Mouse (Mus musculus) T-helper 1 cell (primary cell): ENCODE results near the gene 4931409K22Rik.
"Not testable (repeated sequence)": the region's sequence is repeated elsewhere in the genome, so short reads cannot be mapped to it uniquely, and the experiment has no call there.

Experiments used
- in situ Hi-C: fragments of 300-600 bp; cut with MboI, MseI; formaldehyde crosslinking; loops from one replicate; pipeline ENCODE4 v1.15.1; 2025; ENCODE audit warnings: high pct_unique_total_duplicates

The 4931409K22Rik gene

DNA sequence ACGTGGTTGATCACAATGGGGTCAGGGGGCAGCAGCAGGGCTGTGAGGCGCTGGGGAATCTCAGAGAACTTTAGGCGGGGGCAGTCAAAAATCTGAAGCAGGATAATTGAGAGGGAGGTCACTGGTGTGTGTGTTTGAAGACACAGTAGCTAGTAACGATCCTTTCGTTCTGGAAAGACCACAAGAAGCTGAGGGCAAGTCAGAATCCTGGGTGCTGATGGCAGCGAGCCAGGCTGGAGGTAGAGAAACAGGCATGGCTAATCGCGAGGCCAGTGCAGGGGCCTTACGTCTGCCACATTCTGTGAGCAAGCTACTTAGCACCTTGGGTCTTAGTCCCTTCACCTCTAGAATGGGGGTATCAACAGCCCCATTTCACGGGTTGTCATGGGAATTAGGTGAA lies 37.3 kb upstream of the 4931409K22Rik start:
- in situ Hi-C loops = no loop called here

GRCm38 (mm10) chr5:24593230-24593629 lies 36.6 kb upstream of the 4931409K22Rik start:
- in situ Hi-C loops = no loop called here

GRCm38 (mm10) chr5:24592471-24593160 lies 36.0 kb upstream of the 4931409K22Rik start:
- in situ Hi-C loops = no loop called here

GRCm38 (mm10) chr5:24591796-24592470 lies 35.3 kb upstream of the 4931409K22Rik start:
- in situ Hi-C loops = no loop called here

- in situ Hi-C loops = no loop called here
These were observed 34.7 kb upstream of the 4931409K22Rik start for GRCm38 (mm10) chr5:24591268-24591721.

DNA sequence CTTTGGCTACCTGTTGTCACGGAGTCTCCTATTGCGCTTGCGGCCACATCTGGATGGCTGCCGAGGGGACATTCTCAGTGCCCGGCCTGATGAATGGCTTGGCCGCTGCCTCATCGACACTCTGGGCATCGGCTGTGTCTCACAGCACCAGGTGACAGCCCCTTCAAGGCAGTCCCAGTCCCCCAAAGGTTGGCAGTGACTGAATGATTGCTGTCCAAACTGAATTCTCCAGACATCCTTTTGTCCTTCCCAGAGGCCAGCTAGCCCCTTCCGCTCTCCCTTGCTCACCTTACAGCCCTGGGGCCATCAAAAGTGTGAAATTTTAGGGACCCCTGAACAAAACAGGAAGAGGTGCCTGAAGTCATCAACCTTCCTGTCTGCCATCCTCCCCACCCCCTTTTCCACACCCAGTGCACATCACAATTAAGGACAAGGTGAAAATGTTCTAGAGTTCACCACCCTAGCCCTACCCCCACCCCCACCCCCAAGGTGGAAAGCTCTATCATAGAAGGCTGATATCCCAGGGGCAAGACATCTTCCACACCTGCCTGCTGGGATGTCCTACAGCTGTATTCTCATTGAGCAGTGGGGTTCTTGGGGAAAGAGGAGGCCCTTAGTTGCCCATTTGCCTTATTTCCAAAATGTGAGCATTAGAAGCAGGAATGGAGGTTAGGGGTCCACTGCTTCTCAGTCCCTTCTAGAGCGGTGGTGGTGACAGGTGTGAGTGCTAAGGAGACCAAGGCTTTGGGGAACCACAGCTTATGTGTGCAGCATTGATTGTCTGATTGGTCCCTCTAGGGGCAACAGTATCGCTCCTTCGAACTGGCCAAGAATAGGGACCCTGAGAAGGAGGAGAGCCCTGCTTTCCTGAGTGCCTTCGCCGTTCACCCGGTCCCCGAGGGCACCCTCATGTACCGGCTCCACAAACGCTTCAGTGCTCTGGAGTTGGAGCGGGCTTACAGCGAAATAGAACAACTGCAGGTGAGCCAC lies 33.2 kb upstream of the 4931409K22Rik start:
- in situ Hi-C loops = no loop called here

- in situ Hi-C loops = no loop called here
These were observed 30.6 kb upstream of the 4931409K22Rik start for GRCm38 (mm10) chr5:24587200-24587577.

DNA sequence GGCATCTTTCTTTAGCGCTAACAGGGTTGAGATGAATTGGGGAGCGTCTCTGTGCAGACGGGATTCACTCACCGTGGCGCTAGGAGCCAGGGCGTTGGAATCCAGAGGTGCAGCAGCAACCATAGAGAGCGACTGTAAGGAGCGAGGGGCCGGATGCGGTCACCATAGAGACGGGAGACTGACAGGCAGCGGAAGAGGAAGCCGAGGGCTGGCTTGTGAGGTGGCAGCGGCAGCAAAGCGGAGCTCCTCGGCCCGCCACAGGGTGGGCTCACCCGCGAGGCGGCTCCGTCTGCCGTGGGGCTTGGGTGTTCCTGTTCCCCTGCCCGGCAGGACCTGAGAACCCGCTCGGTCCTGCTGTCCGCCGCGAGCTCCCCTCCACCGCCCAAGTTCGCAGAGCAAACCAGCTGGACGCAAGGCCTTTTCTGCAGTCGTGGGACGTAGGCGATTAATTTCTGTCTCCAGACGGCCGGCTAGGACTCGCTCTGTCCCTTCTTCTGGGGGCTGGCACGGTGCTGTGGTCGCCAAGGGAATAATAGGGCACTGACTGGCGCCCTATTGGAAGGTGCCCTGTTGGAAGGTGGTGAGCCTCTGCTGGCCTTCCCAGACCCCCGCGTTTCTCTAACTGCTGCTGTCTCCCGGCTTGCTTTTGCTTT lies 30.1 kb upstream of the 4931409K22Rik start, which contains the start of gene Chpf2:
Gene Chpf2 (plus strand): TSS at position 195 of the 653 bp plus-strand sequence.
- in situ Hi-C loops = no loop called here

DNA sequence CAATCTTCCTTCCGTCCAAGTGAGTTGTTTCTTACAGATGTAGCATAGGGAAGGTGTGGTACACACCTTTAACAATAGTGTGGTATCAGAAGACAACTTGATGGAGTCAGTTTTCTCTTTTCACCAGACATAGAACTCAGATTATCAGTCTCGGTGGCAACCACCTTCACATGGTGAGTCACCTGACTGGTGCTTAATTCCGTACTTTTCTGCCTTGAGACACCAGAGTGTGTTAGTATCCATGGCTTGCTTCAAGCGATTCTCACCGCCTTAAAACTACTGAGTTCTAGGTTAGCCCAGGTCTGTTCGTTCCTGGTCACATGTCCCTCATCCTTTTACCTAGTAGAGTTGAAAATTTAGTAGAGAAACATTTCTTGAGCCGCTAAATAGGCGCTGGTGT lies 29.5 kb upstream of the 4931409K22Rik start:
- in situ Hi-C loops = no loop called here

DNA sequence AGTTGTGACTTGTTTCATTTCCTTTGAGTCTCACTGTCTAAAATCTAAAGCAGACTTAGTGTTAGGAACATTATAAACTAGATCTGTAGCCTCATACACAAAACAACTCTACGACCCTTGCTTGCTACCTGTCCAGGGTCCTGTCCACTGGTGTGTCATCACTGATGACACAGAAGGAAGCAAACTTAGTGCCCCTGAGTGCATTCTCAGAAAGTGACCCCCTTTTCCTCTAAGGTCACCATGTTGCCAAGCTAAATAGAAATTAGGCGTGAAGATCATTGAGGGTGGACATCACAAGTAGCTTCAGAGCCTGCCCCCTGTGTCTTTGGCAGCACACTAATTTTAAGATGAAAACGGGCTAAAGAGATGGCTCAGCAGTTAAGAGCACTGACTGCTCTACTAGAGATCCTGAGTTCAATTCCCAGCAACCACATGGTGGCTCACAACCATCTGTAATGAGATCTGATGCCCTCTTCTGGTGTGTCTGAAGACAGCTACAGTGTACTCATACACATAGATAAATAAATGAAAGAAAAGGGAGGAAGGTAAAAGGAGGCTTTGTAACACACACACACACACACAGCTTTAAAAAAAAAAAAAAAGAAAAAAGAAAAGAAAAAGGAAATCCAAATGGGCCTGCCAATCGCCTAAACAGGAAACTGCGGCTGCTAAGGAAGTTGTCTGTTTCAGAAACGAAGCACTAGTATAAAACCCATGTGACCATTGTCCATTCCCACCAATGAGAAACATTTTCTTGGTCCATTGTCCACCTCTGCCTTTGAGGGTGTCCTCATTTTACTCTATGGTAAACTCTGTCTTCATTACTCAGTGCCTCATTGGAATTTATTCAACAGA lies 21.7 kb upstream of the 4931409K22Rik start:
- in situ Hi-C loops = no loop called here

GRCm38 (mm10) chr5:24577183-24577929 lies 20.7 kb upstream of the 4931409K22Rik start, which contains the start of gene Abcf2:
TSS of gene Abcf2 (minus strand) at chr5:24577467.
- in situ Hi-C loops = no loop called here

DNA sequence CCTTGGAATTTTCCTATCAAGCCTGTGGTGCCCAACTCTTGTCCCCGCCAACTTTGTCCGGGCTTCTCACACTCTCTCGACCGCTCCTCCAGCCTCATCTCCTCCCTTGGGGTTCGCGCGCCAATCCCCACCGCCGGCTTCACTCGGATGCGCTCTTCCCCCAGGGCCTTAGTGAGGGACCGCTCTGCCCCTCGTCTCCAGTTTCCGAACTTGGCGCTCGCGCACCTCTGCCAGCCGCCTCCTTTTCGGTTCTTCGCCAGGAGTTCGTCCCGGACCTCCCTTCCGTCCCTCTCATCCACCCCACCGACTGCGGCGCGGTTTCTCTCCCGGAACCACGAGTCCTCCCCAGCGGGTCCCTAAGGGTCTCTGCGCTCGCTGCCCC lies 20.2 kb upstream of the 4931409K22Rik start:
- in situ Hi-C loops = no loop called here

DNA sequence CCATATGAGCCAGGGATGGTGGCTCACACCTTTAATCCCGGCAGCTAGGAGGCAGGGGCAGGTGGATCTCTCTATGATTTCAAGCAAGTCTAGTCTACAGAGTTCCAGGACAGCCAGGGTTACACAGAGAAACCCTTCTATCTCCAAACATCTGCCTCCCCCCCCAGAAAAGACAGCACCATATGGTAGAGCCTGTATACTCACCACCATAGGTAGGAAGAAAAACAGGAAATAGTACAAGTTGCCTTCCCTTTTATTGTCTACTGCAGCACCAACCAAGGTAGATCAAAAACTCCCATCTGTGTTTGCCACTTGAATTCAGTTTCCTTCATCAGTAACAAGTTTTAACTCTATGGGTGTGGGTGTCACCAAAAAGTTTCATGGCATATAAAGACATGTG lies 19.3 kb upstream of the 4931409K22Rik start:
- in situ Hi-C loops = no loop called here

DNA sequence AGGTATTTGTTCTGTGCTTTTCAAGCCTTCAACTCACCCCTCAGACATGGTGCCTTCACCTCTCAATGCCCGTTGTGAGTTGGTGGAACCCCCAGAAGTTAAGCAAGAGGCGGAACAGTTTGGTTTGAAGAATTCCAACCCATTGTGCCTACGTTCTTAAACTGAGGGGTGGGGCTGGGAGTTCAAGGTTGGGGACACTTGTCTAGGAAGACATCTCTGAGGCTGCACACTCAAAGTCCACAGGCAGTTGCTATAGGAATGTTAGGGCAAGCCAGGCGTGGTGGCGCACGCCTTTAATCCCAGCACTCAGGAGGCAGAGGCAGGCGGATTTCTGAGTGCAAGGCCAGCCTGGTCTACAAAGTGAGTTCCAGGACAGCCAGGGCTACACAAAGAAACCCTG lies 1.3 kb downstream of the 4931409K22Rik start:
- in situ Hi-C loops = not testable (repeated sequence)

DNA sequence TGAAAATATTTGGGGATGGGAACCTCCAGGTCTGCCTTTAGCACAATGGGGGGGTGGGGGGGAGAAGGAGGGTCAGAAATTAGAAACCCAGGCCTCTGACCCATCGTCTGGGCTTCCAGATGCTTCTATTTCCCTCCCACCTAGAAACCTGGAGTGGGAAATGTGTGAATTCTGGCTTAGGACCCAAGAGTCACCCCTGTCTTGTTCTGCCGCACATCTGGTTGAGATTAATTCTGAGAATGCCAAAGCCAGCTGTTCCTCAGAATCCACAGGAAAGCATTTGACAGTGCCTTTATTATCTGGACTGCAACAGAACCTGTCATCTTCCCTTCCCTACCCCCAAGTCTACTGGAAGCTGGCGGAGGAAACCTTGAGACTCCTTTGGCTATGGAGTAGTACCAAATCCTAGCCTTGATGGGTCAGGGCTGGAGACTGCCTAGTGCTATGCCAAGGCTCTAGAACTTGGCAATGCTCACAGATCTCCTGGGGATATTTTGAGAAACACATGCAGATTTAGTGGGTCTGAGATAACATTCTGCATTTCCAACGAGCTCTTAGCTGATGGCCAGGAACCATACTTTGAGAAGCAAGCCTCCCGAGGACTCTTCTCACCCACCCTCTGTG lies 2.9 kb downstream of the 4931409K22Rik start:
- in situ Hi-C loops = no loop called here

DNA sequence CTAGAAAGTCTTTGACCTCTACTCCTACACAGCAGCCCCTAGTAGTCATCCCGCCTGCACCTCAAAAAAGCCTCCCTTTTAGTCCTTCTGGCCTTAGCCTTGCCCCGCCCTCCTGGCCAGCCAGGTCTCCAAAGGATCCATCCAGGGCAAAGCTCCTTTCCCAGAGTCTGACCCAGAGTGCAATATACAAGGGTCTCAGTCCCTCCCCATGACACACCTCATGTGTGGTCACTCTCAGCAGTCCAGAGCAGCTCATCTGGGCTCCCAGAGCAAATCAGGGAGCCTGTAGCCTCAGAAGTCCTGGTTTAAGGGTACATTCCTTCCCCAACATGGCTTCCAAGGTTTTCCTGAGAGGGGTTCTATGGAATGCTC lies 5.3 kb downstream of the 4931409K22Rik start:
- in situ Hi-C loops = no loop called here

DNA sequence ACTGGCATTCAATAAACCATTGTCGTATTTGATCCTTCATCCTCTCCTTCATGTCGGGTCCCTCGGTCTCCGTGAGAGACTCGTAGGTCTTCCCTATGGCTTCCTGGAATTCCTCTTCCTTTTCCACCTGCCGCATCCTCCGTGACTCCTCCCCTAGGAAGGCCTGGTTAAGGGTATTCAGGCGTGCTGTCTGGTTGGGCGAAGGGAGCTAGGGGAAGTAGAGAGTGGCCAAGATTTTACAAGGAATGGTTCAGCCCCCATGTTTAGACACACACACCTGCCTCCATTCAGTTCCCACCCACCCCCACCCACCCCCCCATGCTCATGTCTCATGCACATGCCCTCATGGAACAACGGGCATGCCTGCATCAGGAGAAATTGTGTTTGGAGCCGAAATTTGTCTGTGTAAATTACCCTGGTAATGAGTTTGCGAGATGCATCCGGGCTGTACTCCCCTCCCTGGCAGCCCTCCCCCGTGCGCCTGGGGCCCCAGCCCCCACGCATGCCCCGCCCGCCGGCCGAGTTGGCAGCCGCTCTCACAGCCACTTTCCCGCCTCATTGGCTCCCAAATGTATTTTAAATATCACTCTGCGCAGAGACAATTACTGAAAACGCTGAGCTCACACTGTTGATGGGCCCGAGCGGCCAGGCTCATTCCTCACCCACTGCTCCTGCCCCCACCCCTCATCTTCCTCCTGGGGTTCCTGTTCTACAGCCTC lies 5.9 kb downstream of the 4931409K22Rik start:
- in situ Hi-C loops = no loop called here

DNA sequence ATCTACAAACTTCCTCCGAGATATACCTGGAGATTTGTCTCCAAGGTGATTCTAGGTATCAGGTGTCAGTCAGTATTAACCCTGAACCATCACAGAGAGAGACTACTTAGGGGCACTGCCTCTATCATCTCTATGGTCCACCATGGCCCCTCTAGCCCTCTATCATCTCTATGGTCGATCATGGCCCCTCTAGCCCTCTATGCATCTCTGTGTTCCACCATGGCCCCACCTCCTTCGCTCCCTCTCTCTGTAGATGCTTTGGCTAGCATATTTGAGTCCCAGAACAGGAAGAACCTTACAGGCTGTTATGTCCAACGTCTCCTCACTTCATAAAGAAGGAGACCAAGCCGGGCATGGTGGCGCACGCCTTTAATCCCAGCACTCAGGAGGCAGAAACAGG lies 14.0 kb downstream of the 4931409K22Rik start:
- in situ Hi-C loops = no loop called here

DNA sequence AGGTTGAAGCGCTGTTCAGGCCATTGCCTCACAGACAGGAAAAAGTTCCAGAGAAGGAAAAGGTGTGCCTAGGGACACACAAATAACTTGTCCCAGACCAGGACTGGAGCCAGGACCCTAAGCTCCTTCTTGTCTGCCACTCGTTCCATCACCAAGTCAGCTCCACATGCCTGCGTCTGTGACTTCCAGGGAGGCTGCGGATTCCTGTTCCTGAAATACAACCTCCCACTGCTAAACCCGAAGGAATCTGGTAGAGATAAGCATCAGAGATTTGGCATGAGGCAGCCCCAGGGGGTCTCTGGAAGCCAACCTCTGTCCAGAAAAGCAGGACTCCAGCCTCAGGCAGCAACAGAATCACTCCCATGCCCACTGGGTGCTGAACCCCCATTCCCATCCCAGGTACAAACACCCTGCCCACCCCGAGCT lies 15.5 kb downstream of the 4931409K22Rik start:
- in situ Hi-C loops = no loop called here
